Mouse (Mus musculus): ENCODE measurements around the gene Cfap70. TPM values are rescaled to one million over a fixed set of nuclear protein-coding genes. Genes with fewer than 3 reads are reported as not detected.

Gene Cfap70
- polyA plus RNA-seq, 1 experiment from 2014 or later, result 3.7 TPM

DNA sequence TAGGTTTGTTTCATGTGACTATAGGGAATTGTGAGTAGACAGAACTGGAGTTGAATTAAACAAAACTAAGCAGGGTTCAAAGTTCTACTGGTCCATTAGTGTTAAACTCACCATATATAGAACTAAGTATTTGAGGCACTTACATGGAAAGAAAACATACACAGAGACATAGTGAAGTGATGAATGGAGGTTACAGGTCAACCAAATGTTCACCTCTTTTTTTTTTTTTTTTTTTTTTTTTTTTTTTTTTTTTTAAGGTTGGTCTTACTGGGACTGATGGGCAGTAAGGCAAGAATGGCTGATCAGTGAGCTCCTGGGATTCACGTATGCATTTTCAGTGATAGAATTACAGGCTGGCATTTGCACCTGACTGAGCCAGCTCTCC is 28.2 kb upstream of the Cfap70 start:
- peak; percentile 3; the same call in 1 of the 2 replicates for ATAC-seq
- WGBS, result 50% methylated on average over 1 of the region's 1 CpGs
- DNase-seq (ENCODE audit: low spot score), result no peak

DNA sequence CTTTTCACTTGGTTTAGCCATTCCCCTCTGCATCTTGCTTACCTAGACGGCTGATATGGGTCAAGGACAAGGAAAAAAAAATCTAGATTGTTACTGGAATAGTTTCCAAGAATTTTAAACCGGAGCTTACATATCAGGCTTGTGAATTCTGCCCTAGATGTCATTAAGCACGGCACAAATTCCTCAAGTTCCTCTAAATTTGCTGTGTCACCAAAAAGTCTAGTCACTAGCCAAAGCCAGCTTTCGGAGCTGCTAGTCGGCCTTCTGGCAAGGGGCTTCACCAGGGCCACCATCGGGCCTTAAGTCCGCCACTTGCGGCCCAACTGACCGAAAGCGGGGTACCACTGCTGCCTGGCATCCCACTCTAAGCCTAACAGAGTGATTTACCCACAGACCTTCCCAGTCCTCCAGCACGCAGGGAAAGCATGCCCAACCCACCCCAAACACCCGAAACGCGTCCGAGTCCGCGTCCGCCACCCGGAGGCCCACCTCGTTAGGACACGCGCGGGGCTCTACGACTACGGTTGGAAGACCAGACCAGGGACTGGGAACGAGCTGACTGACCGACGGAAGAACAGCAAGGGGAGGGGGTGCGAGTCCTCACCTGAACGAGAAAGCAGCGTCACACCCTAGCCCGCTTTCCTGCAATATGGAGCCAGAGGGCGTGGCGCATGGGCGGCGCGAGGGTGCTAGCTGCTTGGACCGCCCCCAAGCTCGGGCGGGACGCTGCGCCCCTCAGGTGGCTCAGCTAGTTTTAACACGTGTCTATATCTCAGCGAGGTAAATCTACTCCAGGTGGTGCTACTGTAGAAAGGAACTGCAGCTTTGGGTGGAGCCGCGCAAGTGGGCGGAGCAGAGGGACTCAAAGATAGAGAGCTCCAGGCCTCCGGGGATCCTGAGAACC is 27.5 kb upstream of the Cfap70 start, which contains the start of gene Anxa7:
TSS of gene Anxa7 (minus strand) at position 843 of the 904 bp plus-strand sequence.
- TF ChIP-seq CTCF (IDR thresholded peaks at IDR 0.05) (peak; percentile 50), EP300 (IDR thresholded peaks at IDR 0.05) (no peak)
- WGBS, result under 1% methylated on average over 48 of the region's 48 CpGs
- Histone ChIP-seq H3K9ac (replicated peaks; ENCODE audit: low read depth) (peak within 1 kb of the TSS; percentile 76), H3K36me3 (ENCODE audit: insufficient read depth, low read length) (no peaks in the 10 kb centered on the region), H3K27me3 (replicated peaks; ENCODE audit: insufficient read depth, low read length) (no peaks in the 10 kb centered on the region), H3K9me3 (ENCODE audit: low read length) (no peaks in the 10 kb centered on the region), H3K4me2 (replicated peaks; ENCODE audit: low read depth, low read length) (peak within 1 kb of the TSS; percentile 82), H3K4me3 (ENCODE audit: low read depth, low read length) (peak within 1 kb of the TSS; percentile 84), H3K27ac (ENCODE audit: low read length) (peak within 1 kb of the TSS; percentile 93), H3K4me1 (ENCODE audit: insufficient read depth, low read depth, low read length) (0 out of 2 replicates have a peak, but pooled peaks cover 3% of the 10 kb centered on the region)
- ATAC-seq (peak; percentile 91), DNase-seq (ENCODE audit: low spot score) (peak; percentile 93)

More for the DNA sequence above, 28.2 kb upstream of the Cfap70 start:
- peak overlapping the region; percentile 76 for H3K9ac ChIP-seq (replicated peaks; ENCODE audit: low read depth)
- H3K27me3 ChIP-seq (replicated peaks; ENCODE audit: insufficient read depth, low read length), result no peaks in the 10 kb centered on the region
- H3K4me3 ChIP-seq (ENCODE audit: low read depth, low read length), result peak overlapping the region; percentile 84
- H3K27ac ChIP-seq (ENCODE audit: low read length), result peak overlapping the region; percentile 93
- H3K9me3 ChIP-seq (ENCODE audit: low read length), result no peaks in the 10 kb centered on the region
- TF ChIP-seq EP300 (IDR thresholded peaks at IDR 0.05) (no peak), CTCF (IDR thresholded peaks at IDR 0.05) (no peak)
- H3K4me1 ChIP-seq (ENCODE audit: insufficient read depth, low read depth, low read length), result 0 out of 2 replicates have a peak, but pooled peaks cover 3% of the 10 kb centered on the region
- no peaks in the 10 kb centered on the region for H3K36me3 ChIP-seq (ENCODE audit: insufficient read depth, low read length)
- peak overlapping the region; percentile 82 for H3K4me2 ChIP-seq (replicated peaks; ENCODE audit: low read depth, low read length)

DNA sequence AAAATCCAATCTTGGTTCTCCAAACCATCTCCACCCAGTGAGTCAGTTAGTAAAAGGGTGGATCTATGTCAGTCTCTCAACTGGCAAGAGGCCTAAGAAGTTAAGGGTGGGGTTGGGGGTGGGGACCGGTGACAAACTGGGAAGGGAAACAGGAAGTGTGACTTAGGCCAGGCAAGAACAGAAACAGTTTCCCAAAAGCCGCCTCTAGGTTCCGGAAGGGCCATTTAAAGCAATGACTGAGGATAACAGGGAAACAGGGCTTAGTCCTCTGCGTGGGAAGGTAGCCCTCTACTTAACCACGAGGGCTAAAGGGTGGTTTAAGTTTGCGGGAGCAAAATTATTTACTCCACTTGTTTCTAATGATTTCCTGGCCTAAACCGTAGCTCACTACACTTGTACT is 26.8 kb upstream of the Cfap70 start:
- H3K4me2 ChIP-seq (replicated peaks; ENCODE audit: low read depth, low read length), result peak overlapping the region; percentile 82
- H3K36me3 ChIP-seq (ENCODE audit: insufficient read depth, low read length), result no peaks in the 10 kb centered on the region
- peak; percentile 76 for ATAC-seq
- peak overlapping the region; percentile 93 for H3K27ac ChIP-seq (ENCODE audit: low read length)
- no peaks in the 10 kb centered on the region for H3K27me3 ChIP-seq (replicated peaks; ENCODE audit: insufficient read depth, low read length)
- peak overlapping the region; percentile 84 for H3K4me3 ChIP-seq (ENCODE audit: low read depth, low read length)
- TF ChIP-seq CTCF (IDR thresholded peaks at IDR 0.05) (no peak), EP300 (IDR thresholded peaks at IDR 0.05) (peak; percentile 55)
- 0 out of 2 replicates have a peak, but pooled peaks cover 3% of the 10 kb centered on the region for H3K4me1 ChIP-seq (ENCODE audit: insufficient read depth, low read depth, low read length)
- no peaks in the 10 kb centered on the region for H3K9me3 ChIP-seq (ENCODE audit: low read length)
- WGBS, result 4% methylated on average over 7 of the region's 7 CpGs
- DNase-seq (ENCODE audit: low spot score), result peak; percentile 95
- H3K9ac ChIP-seq (replicated peaks; ENCODE audit: low read depth), result peak overlapping the region; percentile 76; the same call in 1 of the 2 replicates

DNA sequence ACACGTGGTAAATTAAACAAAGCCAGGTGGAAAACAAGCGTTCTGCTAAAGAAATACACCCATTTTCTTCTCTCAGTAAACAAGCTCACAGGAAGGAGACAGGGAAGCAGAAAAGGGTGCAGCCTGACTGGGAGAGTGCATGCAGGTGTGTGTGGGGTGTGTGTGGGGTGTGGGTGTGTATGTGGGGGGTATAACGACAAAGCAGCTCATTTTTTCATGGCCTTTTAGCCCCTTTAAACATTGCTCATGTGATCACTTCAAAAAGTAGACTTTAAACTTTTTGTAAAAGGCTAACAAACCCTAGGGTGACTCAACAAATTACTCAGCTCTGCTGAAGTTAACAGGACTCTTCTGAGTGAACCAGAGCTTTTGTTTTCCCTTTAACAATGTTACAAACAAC is 26.4 kb upstream of the Cfap70 start:
- DNase-seq (ENCODE audit: low spot score) (no peak), ATAC-seq (peak; percentile 0; the same call in 1 of the 2 replicates)
- Histone ChIP-seq H3K9ac (replicated peaks; ENCODE audit: low read depth) (peak overlapping the region; percentile 26; the same call in 1 of the 2 replicates), H3K27ac (ENCODE audit: low read length) (peak overlapping the region; percentile 93), H3K9me3 (ENCODE audit: low read length) (no peaks in the 10 kb centered on the region), H3K4me1 (ENCODE audit: insufficient read depth, low read depth, low read length) (0 out of 2 replicates have a peak, but pooled peaks cover 3% of the 10 kb centered on the region), H3K4me2 (replicated peaks; ENCODE audit: low read depth, low read length) (peak overlapping the region; percentile 82), H3K36me3 (ENCODE audit: insufficient read depth, low read length) (no peaks in the 10 kb centered on the region), H3K4me3 (ENCODE audit: low read depth, low read length) (peak overlapping the region; percentile 84; the same call in 1 of the 2 replicates), H3K27me3 (replicated peaks; ENCODE audit: insufficient read depth, low read length) (no peaks in the 10 kb centered on the region)
- no peak for TF ChIP-seq EP300 (IDR thresholded peaks at IDR 0.05)
- no peak for TF ChIP-seq CTCF (IDR thresholded peaks at IDR 0.05)
- 20% methylated on average over 3 of the region's 3 CpGs for WGBS

DNA sequence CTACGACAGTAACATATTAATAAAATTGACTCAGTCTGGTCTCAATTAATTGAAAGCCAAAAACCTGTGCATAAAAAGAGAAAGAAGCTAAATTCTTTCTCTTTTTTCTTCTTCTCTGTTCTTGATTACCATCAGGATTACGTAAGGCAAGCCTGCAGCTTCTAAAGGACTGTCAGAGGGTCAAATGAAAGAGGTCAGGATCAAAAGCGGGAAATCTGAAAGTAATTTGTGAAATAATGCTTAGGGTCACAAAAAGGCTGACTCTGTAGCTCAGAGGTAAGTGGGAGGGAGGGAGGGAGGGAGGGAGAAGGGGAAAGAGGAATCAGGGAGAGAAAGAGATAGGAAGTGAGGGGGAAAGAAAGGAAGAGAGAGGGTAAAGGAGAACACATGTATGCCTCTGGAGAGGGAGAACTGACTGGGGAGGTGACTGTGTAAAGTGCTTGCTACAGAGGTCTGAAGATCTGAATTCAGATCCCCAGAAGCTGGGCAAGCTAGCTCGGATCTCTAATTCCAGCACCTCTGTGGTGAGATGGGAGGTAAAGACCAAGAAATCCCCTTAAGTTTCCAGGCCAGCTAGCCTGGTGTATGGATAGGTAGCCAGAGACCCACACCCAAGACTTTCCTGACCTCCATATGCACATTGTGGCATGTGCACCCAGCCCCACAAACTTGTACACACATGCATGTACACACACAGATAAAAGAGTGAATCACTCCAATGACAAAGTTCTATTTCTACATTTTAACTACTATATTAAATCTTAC is 25.4 kb upstream of the Cfap70 start:
- Histone ChIP-seq H3K27ac (ENCODE audit: low read length) (no peak overlapping the region), H3K4me2 (replicated peaks; ENCODE audit: low read depth, low read length) (no peak overlapping the region), H3K27me3 (replicated peaks; ENCODE audit: insufficient read depth, low read length) (no peaks in the 10 kb centered on the region), H3K9me3 (ENCODE audit: low read length) (no peaks in the 10 kb centered on the region), H3K9ac (replicated peaks; ENCODE audit: low read depth) (no peak overlapping the region), H3K4me1 (ENCODE audit: insufficient read depth, low read depth, low read length) (0 out of 2 replicates have a peak, but pooled peaks cover 3% of the 10 kb centered on the region), H3K4me3 (ENCODE audit: low read depth, low read length) (no peak overlapping the region), H3K36me3 (ENCODE audit: insufficient read depth, low read length) (no peaks in the 10 kb centered on the region)
- TF ChIP-seq EP300 (IDR thresholded peaks at IDR 0.05), result no peak
- no peak for TF ChIP-seq CTCF (IDR thresholded peaks at IDR 0.05)
- WGBS, result 60% methylated on average over 4 of the region's 4 CpGs
- no peak for ATAC-seq
- no peak for DNase-seq (ENCODE audit: low spot score)

DNA sequence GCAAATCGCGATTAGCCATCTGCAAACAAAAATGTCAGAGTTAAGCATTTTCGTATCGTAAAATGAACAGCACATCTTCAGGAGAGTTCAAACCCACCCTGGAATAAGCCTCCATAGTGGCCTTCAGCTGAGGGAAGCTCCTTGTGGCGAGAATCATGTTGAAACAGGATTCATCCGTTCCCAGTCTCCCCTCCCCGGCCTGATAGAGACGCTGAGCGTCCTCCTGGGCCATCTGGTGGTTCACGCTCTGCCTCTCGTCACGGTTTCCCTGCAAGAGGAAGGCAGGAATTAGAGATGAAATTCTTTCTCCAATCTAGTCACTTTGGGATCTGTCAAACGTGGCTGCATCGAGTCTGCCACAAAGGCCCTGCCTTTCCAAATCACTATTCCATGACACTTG is 8.2 kb upstream of the Cfap70 start:
- H3K9ac ChIP-seq (replicated peaks; ENCODE audit: low read depth), result no peak overlapping the region
- no peak for ATAC-seq
- DNase-seq (ENCODE audit: low spot score), result no peak
- H3K9me3 ChIP-seq (ENCODE audit: low read length), result no peaks in the 10 kb centered on the region
- no peak overlapping the region for H3K27ac ChIP-seq (ENCODE audit: low read length)
- no peaks in the 10 kb centered on the region for H3K27me3 ChIP-seq (replicated peaks; ENCODE audit: insufficient read depth, low read length)
- no peak overlapping the region for H3K4me2 ChIP-seq (replicated peaks; ENCODE audit: low read depth, low read length)
- 75% methylated on average over 14 of the region's 14 CpGs for WGBS
- no peak overlapping the region for H3K4me3 ChIP-seq (ENCODE audit: low read depth, low read length)
- TF ChIP-seq CTCF (IDR thresholded peaks at IDR 0.05) (no peak), EP300 (IDR thresholded peaks at IDR 0.05) (no peak)
- H3K36me3 ChIP-seq (ENCODE audit: insufficient read depth, low read length), result peaks cover 54% of the 10 kb centered on the region
- H3K4me1 ChIP-seq (ENCODE audit: insufficient read depth, low read depth, low read length), result no peaks in the 10 kb centered on the region

All from lung, postnatal 0 days (tissue).